Mouse (Mus musculus) kidney, embryonic 15.5 days (tissue): ENCODE results near the gene Mbnl2. TPM values are rescaled to one million over a fixed set of nuclear protein-coding genes. Genes with fewer than 3 reads are reported as not detected.
A peak's percentile ranks its signal among the peaks of the same experiment; 100 is the strongest.

Source experiments
- ATAC-seq: fragments of 200-750 bp; cut with Nextera tagmentation; replicated peaks from 2 replicates; pipeline ENCODE4 v1.8.0; 2017; ENCODE audit warnings: moderate TSS enrichment; ENCODE audit not compliant: low FRiP score
- H3K27ac ChIP-seq: fragments of 300-500 bp; sonication (generic); 2 replicates; pipeline ENCODE4 v1.5.1; 2015; ENCODE audit warnings: mild to moderate bottlenecking, inconsistent platforms
- H3K27me3 ChIP-seq: fragments of 300-500 bp; sonication (generic); 2 replicates; pipeline ENCODE4 v1.6.1; 2015; ENCODE audit warnings: inconsistent platforms
- H3K36me3 ChIP-seq: fragments of 300-500 bp; sonication (generic); 2 replicates; pipeline ENCODE4 v1.6.1; 2015; ENCODE audit warnings: inconsistent platforms
- H3K4me1 ChIP-seq: fragments of 300-500 bp; sonication (generic); 2 replicates; pipeline ENCODE4 v1.6.1; 2015; ENCODE audit warnings: inconsistent platforms
- H3K4me2 ChIP-seq: fragments of 300-500 bp; sonication (generic); 2 replicates; pipeline ENCODE4 v1.6.1; 2015; ENCODE audit warnings: moderate library complexity, mild to moderate bottlenecking, inconsistent platforms
- H3K4me3 ChIP-seq: fragments of 300-500 bp; sonication (generic); replicated peaks from 2 replicates; pipeline ENCODE4 v1.5.1; 2015; ENCODE audit warnings: mild to moderate bottlenecking, inconsistent platforms
- H3K9ac ChIP-seq: fragments of 300-500 bp; sonication (generic); 2 replicates; pipeline ENCODE4 v1.6.1; 2015; ENCODE audit warnings: mild to moderate bottlenecking, inconsistent platforms
- H3K9me3 ChIP-seq: fragments of 300-500 bp; sonication (generic); replicated peaks from 2 replicates; pipeline ENCODE4 v1.6.1; 2016; ENCODE audit warnings: inconsistent platforms
- WGBS: fragments of 180-500 bp; shearing (Covaris S2); methylation state at CpG from one replicate; pipeline ENCODE4 v1.1.7; 2015; ENCODE audit warnings: mixed read lengths; 5-methylcytosine and 5-hydroxymethylcytosine counted together
- polyA plus RNA-seq: library from polyadenylated mRNA; unstranded; fragments of >200 nt; fragmentation: Nextera tagmentation; extraction: Ambion mirVana; gene quantifications from 2 replicates; pipeline ENCODE4 v1.2.1, GENCODE M21; 2015

Mbnl2 gene
- polyA plus RNA-seq, 1 experiment from 2014 or later = 91.7 TPM

- no peak for ATAC-seq
- H3K4me1 ChIP-seq = 0 out of 2 replicates have a peak, but pooled peaks cover 2% of the 10 kb centered on the region
- H3K4me2 ChIP-seq = no peak overlapping the region
These were observed 16.0 kb upstream of the Mbnl2 start for GRCm38 (mm10) chr14:120259426-120259825.

GRCm38 (mm10) chr14:120261606-120262005, 13.9 kb upstream of the Mbnl2 start:
- Histone ChIP-seq H3K27me3 (no peaks in the 10 kb centered on the region), H3K9me3 (no peaks in the 10 kb centered on the region), H3K27ac (no peak overlapping the region), H3K36me3 (no peaks in the 10 kb centered on the region), H3K4me3 (no peak overlapping the region), H3K9ac (no peak overlapping the region), H3K4me2 (no peak overlapping the region), H3K4me1 (0 out of 2 replicates have a peak, but pooled peaks cover 2% of the 10 kb centered on the region)
- no peak for ATAC-seq
- 92% methylated on average over 11 of the region's 11 CpGs for WGBS

More at GRCm38 (mm10) chr14:120259426-120259825, 16.0 kb upstream of the Mbnl2 start:
- Histone ChIP-seq H3K9me3 (no peaks in the 10 kb centered on the region; the same call in 1 of the 2 replicates), H3K27ac (no peak overlapping the region), H3K4me3 (no peak overlapping the region), H3K9ac (no peak overlapping the region), H3K27me3 (no peaks in the 10 kb centered on the region), H3K36me3 (no peaks in the 10 kb centered on the region)
- 89% methylated on average over 1 of the region's 1 CpGs for WGBS

- 90% methylated on average over 14 of the region's 14 CpGs for WGBS
- Histone ChIP-seq H3K4me1 (0 out of 2 replicates have a peak, but pooled peaks cover 2% of the 10 kb centered on the region), H3K9me3 (no peaks in the 10 kb centered on the region), H3K27me3 (no peaks in the 10 kb centered on the region), H3K4me2 (no peak overlapping the region), H3K4me3 (no peak overlapping the region), H3K36me3 (no peaks in the 10 kb centered on the region), H3K27ac (no peak overlapping the region), H3K9ac (no peak overlapping the region)
- no peak for ATAC-seq
These were observed 12.6 kb upstream of the Mbnl2 start for GRCm38 (mm10) chr14:120262660-120263379.

GRCm38 (mm10) chr14:120263380-120264135, 11.9 kb upstream of the Mbnl2 start:
- Histone ChIP-seq H3K27me3 (no peaks in the 10 kb centered on the region), H3K4me1 (0 out of 2 replicates have a peak, but pooled peaks cover 2% of the 10 kb centered on the region), H3K36me3 (no peaks in the 10 kb centered on the region), H3K9me3 (no peaks in the 10 kb centered on the region), H3K4me2 (no peak overlapping the region), H3K9ac (no peak overlapping the region), H3K4me3 (no peak overlapping the region), H3K27ac (no peak overlapping the region)
- ATAC-seq = no peak
- WGBS = 82% methylated on average over 11 of the region's 11 CpGs

- H3K27ac ChIP-seq = no peak overlapping the region
- no peak overlapping the region for H3K4me2 ChIP-seq
- no peak overlapping the region for H3K9ac ChIP-seq
- no peaks in the 10 kb centered on the region for H3K27me3 ChIP-seq
- ATAC-seq = no peak
- H3K4me3 ChIP-seq = no peak overlapping the region
- H3K9me3 ChIP-seq = no peaks in the 10 kb centered on the region
- no peaks in the 10 kb centered on the region for H3K36me3 ChIP-seq
- H3K4me1 ChIP-seq = peaks cover 8% of the 10 kb centered on the region
These were observed 9.6 kb upstream of the Mbnl2 start for GRCm38 (mm10) chr14:120265886-120266285.

- Histone ChIP-seq H3K4me1 (peaks cover 10% of the 10 kb centered on the region), H3K9ac (no peak overlapping the region), H3K27me3 (no peaks in the 10 kb centered on the region), H3K4me2 (no peak overlapping the region), H3K27ac (no peak overlapping the region), H3K36me3 (no peaks in the 10 kb centered on the region), H3K9me3 (no peaks in the 10 kb centered on the region), H3K4me3 (no peak overlapping the region)
- no peak for ATAC-seq
- WGBS = 90% methylated on average over 4 of the region's 4 CpGs
These were observed 8.3 kb upstream of the Mbnl2 start for GRCm38 (mm10) chr14:120267130-120267529.

GRCm38 (mm10) chr14:120270031-120270430, 5.4 kb upstream of the Mbnl2 start:
- Histone ChIP-seq H3K4me2 (no peak overlapping the region), H3K36me3 (no peaks in the 10 kb centered on the region), H3K9ac (no peak overlapping the region), H3K27me3 (no peaks in the 10 kb centered on the region), H3K4me1 (peaks cover 19% of the 10 kb centered on the region), H3K9me3 (no peaks in the 10 kb centered on the region), H3K4me3 (no peak overlapping the region), H3K27ac (no peak overlapping the region)
- no peak for ATAC-seq
- 60% methylated on average over 3 of the region's 3 CpGs for WGBS

- Histone ChIP-seq H3K9ac (no peak overlapping the region), H3K4me3 (no peak overlapping the region), H3K4me1 (peaks cover 20% of the 10 kb centered on the region), H3K9me3 (no peaks in the 10 kb centered on the region), H3K27me3 (no peaks in the 10 kb centered on the region), H3K36me3 (no peaks in the 10 kb centered on the region), H3K27ac (peak overlapping the region; percentile 86), H3K4me2 (no peak overlapping the region)
- ATAC-seq = no peak
- 77% methylated on average over 4 of the region's 4 CpGs for WGBS
These were observed 4.8 kb upstream of the Mbnl2 start for GRCm38 (mm10) chr14:120270633-120271032.

- Histone ChIP-seq H3K4me1 (peaks cover 20% of the 10 kb centered on the region), H3K27me3 (no peaks in the 10 kb centered on the region)
These were observed 4.4 kb upstream of the Mbnl2 start for GRCm38 (mm10) chr14:120271096-120271495.

GRCm38 (mm10) chr14:120273766-120274165, 1.7 kb upstream of the Mbnl2 start:
- H3K27ac ChIP-seq = no peak overlapping the region
- H3K9ac ChIP-seq = no peak overlapping the region
- no peaks in the 10 kb centered on the region for H3K36me3 ChIP-seq
- ATAC-seq = no peak
- H3K4me2 ChIP-seq = no peak overlapping the region
- H3K9me3 ChIP-seq = no peaks in the 10 kb centered on the region
- H3K4me1 ChIP-seq = peaks cover 34% of the 10 kb centered on the region
- H3K4me3 ChIP-seq = no peak overlapping the region
- H3K27me3 ChIP-seq = no peaks in the 10 kb centered on the region
- WGBS = 55% methylated on average over 5 of the region's 5 CpGs

More at GRCm38 (mm10) chr14:120271096-120271495, 4.4 kb upstream of the Mbnl2 start:
- Histone ChIP-seq H3K4me3 (no peak overlapping the region), H3K9me3 (no peaks in the 10 kb centered on the region), H3K36me3 (no peaks in the 10 kb centered on the region), H3K27ac (peak overlapping the region; percentile 86), H3K4me2 (0 out of 2 replicates have a peak overlapping the region, but pooled peaks have one; percentile 5), H3K9ac (no peak overlapping the region)
- peak; percentile 53 for ATAC-seq
- 61% methylated on average over 8 of the region's 8 CpGs for WGBS

GRCm38 (mm10) chr14:120274746-120275145, 723 bp upstream of the Mbnl2 start:
- Histone ChIP-seq H3K4me2 (peak overlapping the region; percentile 72), H3K27ac (peak overlapping the region; percentile 97), H3K4me3 (peak overlapping the region; percentile 79), H3K27me3 (no peaks in the 10 kb centered on the region), H3K36me3 (no peaks in the 10 kb centered on the region), H3K9ac (peak overlapping the region; percentile 32; the same call in 1 of the 2 replicates), H3K4me1 (peaks cover 44% of the 10 kb centered on the region), H3K9me3 (no peaks in the 10 kb centered on the region)
- no peak for ATAC-seq
- 54% methylated on average over 5 of the region's 5 CpGs for WGBS
